Mouse (Mus musculus): Measurements from ENCODE around the gene Itga2. TPM values are rescaled to one million over a fixed set of nuclear protein-coding genes. Genes with fewer than 3 reads are reported as not detected.
A peak's percentile ranks its signal among the peaks of the same experiment; 100 is the strongest.

The Itga2 gene
- polyA plus RNA-seq, 1 experiment from 2014 or later: 0.86 TPM

- Histone ChIP-seq H3K9me3 (ENCODE audit: control insufficient read depth, low read length) (peaks cover 4% of the 10 kb centered on the region; the same call in 1 of the 2 replicates), H3K27me3 (ENCODE audit: control insufficient read depth, insufficient read depth, low read length) (peaks cover 21% of the 10 kb centered on the region), H3K9ac (ENCODE audit: low read length) (no peak overlapping the region), H3K27ac (ENCODE audit: low read depth, low read length) (peak overlapping the region; percentile 17; the same call in 1 of the 2 replicates), H3K4me3 (ENCODE audit: low read depth, low read length) (no peak overlapping the region), H3K4me2 (peak overlapping the region; percentile 25), H3K36me3 (ENCODE audit: control insufficient read depth, insufficient read depth, low read length) (no peaks in the 10 kb centered on the region), H3K4me1 (ENCODE audit: control insufficient read depth, insufficient read depth, low read length) (peaks cover 11% of the 10 kb centered on the region)
- peak; percentile 92 for DNase-seq (ENCODE audit: low spot score, missing footprints)
- WGBS: 13% methylated on average over 9 of the region's 9 CpGs
- peak; percentile 98 for ATAC-seq (ENCODE audit: low FRiP score)
Observed at GRCm38 (mm10) chr13:114923331-114923730, 8.6 kb downstream of the Itga2 start.

GRCm38 (mm10) chr13:114915767-114916166 is 16.1 kb downstream of the Itga2 start:
- ATAC-seq (ENCODE audit: low FRiP score): no peak
- Histone ChIP-seq H3K9me3 (ENCODE audit: control insufficient read depth, low read length) (peaks cover 4% of the 10 kb centered on the region; the same call in 1 of the 2 replicates), H3K4me1 (ENCODE audit: control insufficient read depth, insufficient read depth, low read length) (no peaks in the 10 kb centered on the region), H3K4me3 (ENCODE audit: low read depth, low read length) (no peak overlapping the region), H3K27ac (ENCODE audit: low read depth, low read length) (no peak overlapping the region), H3K9ac (ENCODE audit: low read length) (no peak overlapping the region), H3K27me3 (ENCODE audit: control insufficient read depth, insufficient read depth, low read length) (no peaks in the 10 kb centered on the region), H3K36me3 (ENCODE audit: control insufficient read depth, insufficient read depth, low read length) (no peaks in the 10 kb centered on the region), H3K4me2 (no peak overlapping the region)
- WGBS: 71% methylated on average over 5 of the region's 5 CpGs
- no peak for DNase-seq (ENCODE audit: low spot score, missing footprints)

- Histone ChIP-seq H3K9ac (ENCODE audit: low read length) (no peak overlapping the region), H3K27me3 (ENCODE audit: control insufficient read depth, insufficient read depth, low read length) (no peaks in the 10 kb centered on the region), H3K4me2 (no peak overlapping the region), H3K36me3 (ENCODE audit: control insufficient read depth, insufficient read depth, low read length) (no peaks in the 10 kb centered on the region), H3K4me3 (ENCODE audit: low read depth, low read length) (no peak overlapping the region), H3K4me1 (ENCODE audit: control insufficient read depth, insufficient read depth, low read length) (no peaks in the 10 kb centered on the region), H3K27ac (ENCODE audit: low read depth, low read length) (no peak overlapping the region), H3K9me3 (ENCODE audit: control insufficient read depth, low read length) (peaks cover 2% of the 10 kb centered on the region; the same call in 1 of the 2 replicates)
- DNase-seq (ENCODE audit: low spot score, missing footprints) (no peak), ATAC-seq (ENCODE audit: low FRiP score) (no peak)
- 87% methylated on average over 4 of the region's 4 CpGs for WGBS
Observed at GRCm38 (mm10) chr13:114914963-114915362, 16.9 kb downstream of the Itga2 start.

GRCm38 (mm10) chr13:114914559-114914958 is 17.3 kb downstream of the Itga2 start:
- H3K4me3 ChIP-seq (ENCODE audit: low read depth, low read length): no peak overlapping the region
- no peak overlapping the region for H3K27ac ChIP-seq (ENCODE audit: low read depth, low read length)
- H3K27me3 ChIP-seq (ENCODE audit: control insufficient read depth, insufficient read depth, low read length): no peaks in the 10 kb centered on the region
- WGBS: 90% methylated on average over 4 of the region's 4 CpGs
- no peaks in the 10 kb centered on the region for H3K4me1 ChIP-seq (ENCODE audit: control insufficient read depth, insufficient read depth, low read length)
- no peaks in the 10 kb centered on the region for H3K36me3 ChIP-seq (ENCODE audit: control insufficient read depth, insufficient read depth, low read length)
- H3K9me3 ChIP-seq (ENCODE audit: control insufficient read depth, low read length): no peaks in the 10 kb centered on the region
- no peak overlapping the region for H3K4me2 ChIP-seq
- ATAC-seq (ENCODE audit: low FRiP score) (no peak), DNase-seq (ENCODE audit: low spot score, missing footprints) (no peak)
- no peak overlapping the region for H3K9ac ChIP-seq (ENCODE audit: low read length)

- Histone ChIP-seq H3K27me3 (ENCODE audit: control insufficient read depth, insufficient read depth, low read length) (no peaks in the 10 kb centered on the region), H3K27ac (ENCODE audit: low read depth, low read length) (no peak overlapping the region), H3K9me3 (ENCODE audit: control insufficient read depth, low read length) (no peaks in the 10 kb centered on the region), H3K4me1 (ENCODE audit: control insufficient read depth, insufficient read depth, low read length) (no peaks in the 10 kb centered on the region), H3K9ac (ENCODE audit: low read length) (no peak overlapping the region), H3K4me3 (ENCODE audit: low read depth, low read length) (no peak overlapping the region), H3K36me3 (ENCODE audit: control insufficient read depth, insufficient read depth, low read length) (no peaks in the 10 kb centered on the region), H3K4me2 (no peak overlapping the region)
- WGBS: 80% methylated on average over 9 of the region's 9 CpGs
- ATAC-seq (ENCODE audit: low FRiP score): no peak
- DNase-seq (ENCODE audit: low spot score, missing footprints): no peak
Observed at GRCm38 (mm10) chr13:114910629-114911028, 21.3 kb downstream of the Itga2 start.

- WGBS: 92% methylated on average over 5 of the region's 5 CpGs
Observed at GRCm38 (mm10) chr13:114909514-114909913, 22.4 kb downstream of the Itga2 start.

GRCm38 (mm10) chr13:114907876-114908275 is 24.0 kb downstream of the Itga2 start:
- H3K36me3 ChIP-seq (ENCODE audit: control insufficient read depth, insufficient read depth, low read length): no peaks in the 10 kb centered on the region
- 82% methylated on average over 4 of the region's 4 CpGs for WGBS
- H3K9ac ChIP-seq (ENCODE audit: low read length): no peak overlapping the region
- H3K9me3 ChIP-seq (ENCODE audit: control insufficient read depth, low read length): no peaks in the 10 kb centered on the region
- no peak overlapping the region for H3K4me3 ChIP-seq (ENCODE audit: low read depth, low read length)
- no peaks in the 10 kb centered on the region for H3K4me1 ChIP-seq (ENCODE audit: control insufficient read depth, insufficient read depth, low read length)
- no peaks in the 10 kb centered on the region for H3K27me3 ChIP-seq (ENCODE audit: control insufficient read depth, insufficient read depth, low read length)
- H3K27ac ChIP-seq (ENCODE audit: low read depth, low read length): no peak overlapping the region
- DNase-seq (ENCODE audit: low spot score, missing footprints): no peak
- no peak overlapping the region for H3K4me2 ChIP-seq
- no peak for ATAC-seq (ENCODE audit: low FRiP score)

More at GRCm38 (mm10) chr13:114909514-114909913, 22.4 kb downstream of the Itga2 start:
- Histone ChIP-seq H3K4me3 (ENCODE audit: low read depth, low read length) (no peak overlapping the region), H3K27ac (ENCODE audit: low read depth, low read length) (no peak overlapping the region), H3K9me3 (ENCODE audit: control insufficient read depth, low read length) (no peaks in the 10 kb centered on the region), H3K36me3 (ENCODE audit: control insufficient read depth, insufficient read depth, low read length) (no peaks in the 10 kb centered on the region), H3K4me2 (no peak overlapping the region), H3K9ac (ENCODE audit: low read length) (no peak overlapping the region), H3K27me3 (ENCODE audit: control insufficient read depth, insufficient read depth, low read length) (no peaks in the 10 kb centered on the region), H3K4me1 (ENCODE audit: control insufficient read depth, insufficient read depth, low read length) (no peaks in the 10 kb centered on the region)
- no peak for DNase-seq (ENCODE audit: low spot score, missing footprints)
- no peak for ATAC-seq (ENCODE audit: low FRiP score)

- no peaks in the 10 kb centered on the region for H3K36me3 ChIP-seq (ENCODE audit: control insufficient read depth, insufficient read depth, low read length)
- H3K9ac ChIP-seq (ENCODE audit: low read length): no peak overlapping the region
- no peak overlapping the region for H3K27ac ChIP-seq (ENCODE audit: low read depth, low read length)
- no peaks in the 10 kb centered on the region for H3K9me3 ChIP-seq (ENCODE audit: control insufficient read depth, low read length)
- ATAC-seq (ENCODE audit: low FRiP score) (no peak), DNase-seq (ENCODE audit: low spot score, missing footprints) (no peak)
- no peak overlapping the region for H3K4me2 ChIP-seq
- no peaks in the 10 kb centered on the region for H3K4me1 ChIP-seq (ENCODE audit: control insufficient read depth, insufficient read depth, low read length)
- WGBS: 85% methylated on average over 10 of the region's 10 CpGs
- no peaks in the 10 kb centered on the region for H3K27me3 ChIP-seq (ENCODE audit: control insufficient read depth, insufficient read depth, low read length)
- H3K4me3 ChIP-seq (ENCODE audit: low read depth, low read length): no peak overlapping the region
Observed at GRCm38 (mm10) chr13:114896751-114897386, 35.0 kb downstream of the Itga2 start.

- Histone ChIP-seq H3K4me3 (ENCODE audit: low read depth, low read length) (no peak overlapping the region), H3K4me1 (ENCODE audit: control insufficient read depth, insufficient read depth, low read length) (no peaks in the 10 kb centered on the region), H3K9ac (ENCODE audit: low read length) (no peak overlapping the region), H3K4me2 (no peak overlapping the region), H3K9me3 (ENCODE audit: control insufficient read depth, low read length) (no peaks in the 10 kb centered on the region), H3K36me3 (ENCODE audit: control insufficient read depth, insufficient read depth, low read length) (no peaks in the 10 kb centered on the region), H3K27ac (ENCODE audit: low read depth, low read length) (no peak overlapping the region), H3K27me3 (ENCODE audit: control insufficient read depth, insufficient read depth, low read length) (no peaks in the 10 kb centered on the region)
- 89% methylated on average over 7 of the region's 7 CpGs for WGBS
- ATAC-seq (ENCODE audit: low FRiP score) (no peak), DNase-seq (ENCODE audit: low spot score, missing footprints) (no peak)
Observed at GRCm38 (mm10) chr13:114895896-114896295, 36.0 kb downstream of the Itga2 start.

All from midbrain, embryonic 11.5 days (tissue).